Mouse (Mus musculus): ENCODE data around the gene Espn. TPM values are rescaled to one million over a fixed set of nuclear protein-coding genes. Genes with fewer than 3 reads are reported as not detected.

Espn gene
- total RNA-seq, 4 experiments from 2014 or later = 2.1 to 6.0 (median 4.4) TPM

DNA sequence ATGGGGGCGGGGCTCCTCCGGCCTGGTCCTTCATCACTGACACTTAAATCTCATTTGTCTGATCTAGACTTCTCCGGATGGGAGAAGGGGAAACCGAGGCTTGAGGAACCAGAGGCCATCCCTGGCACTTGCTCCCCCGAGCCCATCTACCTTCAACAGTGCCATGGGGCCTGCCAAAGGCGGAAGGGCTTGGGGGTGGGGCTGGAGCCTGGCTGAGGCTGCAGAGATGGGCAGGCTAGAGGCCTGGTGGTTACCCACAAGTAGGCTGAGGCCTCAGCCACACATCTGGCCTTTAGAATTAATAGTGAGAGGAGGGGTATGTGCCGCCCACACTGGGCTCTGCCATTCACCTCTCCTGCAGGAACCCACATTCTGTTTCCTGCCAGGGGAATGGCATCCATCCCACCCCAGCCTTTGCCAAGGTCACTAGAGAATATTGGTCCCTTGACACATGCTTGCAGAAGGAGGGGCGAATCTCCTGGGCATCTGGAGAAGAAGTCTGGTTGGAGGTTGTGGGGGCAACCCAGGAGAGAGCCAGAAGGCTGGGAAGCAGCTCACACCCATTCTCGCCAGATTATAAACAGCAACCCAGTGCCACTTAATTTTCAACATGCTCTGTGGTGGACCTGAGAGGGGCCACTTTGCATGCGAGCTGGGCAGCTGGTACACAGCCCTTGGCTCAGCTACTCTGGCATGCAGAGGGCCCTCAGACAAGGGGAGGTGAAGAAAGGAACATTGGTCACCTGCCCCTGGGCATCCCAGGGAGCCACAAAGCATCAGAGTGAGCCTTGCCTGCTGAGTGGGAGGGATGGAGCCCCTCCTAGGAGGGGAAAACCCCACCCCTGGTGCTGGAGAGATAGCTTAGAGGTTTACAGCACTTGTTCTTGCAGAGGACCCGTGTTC, 81.4 kb downstream of the Espn start:
- no peak for DNase-seq

Other genes starting within 250 kb of the Espn start
- gene Dnajc11, start 218.7 kb downstream of the Espn start, total RNA-seq (2022) = 100 to 1,000 TPM in 2 of 4 experiments, 10 to 100 TPM in 2; 84.6 to 116 (median 104) TPM
- gene Thap3, start 163.4 kb downstream of the Espn start, total RNA-seq (2022) = 10 to 100 TPM; 25.7 to 46.9 (median 36.6) TPM
- gene Phf13, start 156.1 kb downstream of the Espn start, total RNA-seq (2022) = 10 to 100 TPM; 14.0 to 20.5 (median 18.6) TPM
- gene Klhl21, start 143.6 kb downstream of the Espn start, total RNA-seq (2022) = 10 to 100 TPM; 23.9 to 34.2 (median 31.1) TPM
- 10 to 100 TPM in 3 of 4 experiments, 1 to 10 TPM in 1; 7.1 to 17.4 (median 13.7) TPM for gene Zbtb48, start 124.7 kb downstream of the Espn start, total RNA-seq (2022)
- under 1 TPM in 1 of 4 experiments, not detected in 3; 0.71 TPM for gene Tas1r1, start 113.8 kb downstream of the Espn start, total RNA-seq (2022)
- 10 to 100 TPM; 21.3 to 29.6 (median 25.8) TPM for gene Nol9, start 113.0 kb downstream of the Espn start, total RNA-seq (2022)
- gene Plekhg5, start 79.9 kb downstream of the Espn start, total RNA-seq (2022) = 10 to 100 TPM in 3 of 4 experiments, 1 to 10 TPM in 1; 8.7 to 19.5 (median 15.4) TPM
- 1 to 10 TPM in 3 of 4 experiments, under 1 TPM in 1; 0.73 to 2.0 (median 1.3) TPM for gene Tnfrsf25, start 36.4 kb downstream of the Espn start, total RNA-seq (2022)
- not detected for gene Hes2, start 6.5 kb upstream of the Espn start, total RNA-seq (2022)
- 10 to 100 TPM; 49.5 to 53.2 (median 51.8) TPM for gene Acot7, start 25.8 kb upstream of the Espn start, total RNA-seq (2022)
- gene Gpr153, start 121.9 kb upstream of the Espn start, total RNA-seq (2022) = 1 to 10 TPM; 4.8 to 7.0 (median 5.4) TPM
- gene Hes3, start 139.3 kb upstream of the Espn start, total RNA-seq (2022) = not detected
- gene Icmt, start 144.9 kb upstream of the Espn start, total RNA-seq (2022) = 10 to 100 TPM; 54.1 to 66.7 (median 59.6) TPM
- gene Rnf207, start 166.6 kb upstream of the Espn start, total RNA-seq (2022) = 1 to 10 TPM in 2 of 4 experiments, under 1 TPM in 2; 0.23 to 2.2 (median 1.0) TPM
- 100 to 1,000 TPM; 415 to 500 (median 453) TPM for gene Rpl22, start 173.4 kb upstream of the Espn start, total RNA-seq (2022)
- 10 to 100 TPM in 2 of 4 experiments, 1 to 10 TPM in 2; 7.0 to 16.9 (median 12.3) TPM for gene Chd5, start 186.3 kb upstream of the Espn start, total RNA-seq (2022)